Mouse (Mus musculus): ENCODE measurements around the gene Katnb1. TPM values are rescaled to one million over a fixed set of nuclear protein-coding genes. Genes with fewer than 3 reads are reported as not detected.
A peak's percentile ranks its signal among the peaks of the same experiment; 100 is the strongest.

Katnb1 gene
- polyA plus RNA-seq, 1 experiment from 2014 or later, result 48.4 TPM

GRCm38 (mm10) chr8:95141469-95142074, 60.6 kb downstream of the Katnb1 start:
- H3K4me3 ChIP-seq (ENCODE audit: low read length), result peak overlapping the region; percentile 79
- no peak for ATAC-seq
- 0% methylated on average over 6 of the region's 6 CpGs for WGBS

GRCm38 (mm10) chr8:95142075-95142831, 61.3 kb downstream of the Katnb1 start:
- Histone ChIP-seq H3K4me2 (ENCODE audit: low read length) (peak overlapping the region; percentile 79), H3K9ac (ENCODE audit: low read depth, low read length) (peak overlapping the region; percentile 95), H3K36me3 (ENCODE audit: control insufficient read depth, insufficient read depth, low read length) (no peaks in the 10 kb centered on the region; the same call in 1 of the 2 replicates), H3K4me1 (ENCODE audit: control insufficient read depth, insufficient read depth, low read depth, low read length) (peaks cover 42% of the 10 kb centered on the region), H3K27ac (ENCODE audit: low read depth, low read length) (peak overlapping the region; percentile 81), H3K4me3 (ENCODE audit: low read length) (peak overlapping the region; percentile 79), H3K27me3 (replicated peaks; ENCODE audit: control insufficient read depth, insufficient read depth, low read length) (0 out of 2 replicates have a peak, but pooled peaks cover 2% of the 10 kb centered on the region), H3K9me3 (ENCODE audit: control insufficient read depth, low read length) (no peaks in the 10 kb centered on the region)
- ATAC-seq, result peak; percentile 84
- under 1% methylated on average over 38 of the region's 66 CpGs for WGBS

More at GRCm38 (mm10) chr8:95141469-95142074, 60.6 kb downstream of the Katnb1 start:
- peak overlapping the region; percentile 95 for H3K9ac ChIP-seq (ENCODE audit: low read depth, low read length)
- peaks cover 46% of the 10 kb centered on the region for H3K4me1 ChIP-seq (ENCODE audit: control insufficient read depth, insufficient read depth, low read depth, low read length)
- peak overlapping the region; percentile 81; the same call in 1 of the 2 replicates for H3K27ac ChIP-seq (ENCODE audit: low read depth, low read length)
- no peaks in the 10 kb centered on the region for H3K9me3 ChIP-seq (ENCODE audit: control insufficient read depth, low read length)
- H3K4me2 ChIP-seq (ENCODE audit: low read length), result peak overlapping the region; percentile 79
- 0 out of 2 replicates have a peak, but pooled peaks cover 2% of the 10 kb centered on the region for H3K27me3 ChIP-seq (replicated peaks; ENCODE audit: control insufficient read depth, insufficient read depth, low read length)
- no peaks in the 10 kb centered on the region; the same call in 1 of the 2 replicates for H3K36me3 ChIP-seq (ENCODE audit: control insufficient read depth, insufficient read depth, low read length)

GRCm38 (mm10) chr8:95142985-95143804, 62.2 kb downstream of the Katnb1 start:
- H3K9me3 ChIP-seq (ENCODE audit: control insufficient read depth, low read length), result no peaks in the 10 kb centered on the region
- H3K27ac ChIP-seq (ENCODE audit: low read depth, low read length), result peak overlapping the region; percentile 81
- H3K4me2 ChIP-seq (ENCODE audit: low read length), result peak overlapping the region; percentile 79
- peaks cover 33% of the 10 kb centered on the region for H3K4me1 ChIP-seq (ENCODE audit: control insufficient read depth, insufficient read depth, low read depth, low read length)
- H3K27me3 ChIP-seq (replicated peaks; ENCODE audit: control insufficient read depth, insufficient read depth, low read length), result 0 out of 2 replicates have a peak, but pooled peaks cover 2% of the 10 kb centered on the region
- H3K36me3 ChIP-seq (ENCODE audit: control insufficient read depth, insufficient read depth, low read length), result no peaks in the 10 kb centered on the region
- 11% methylated on average over 17 of the region's 17 CpGs for WGBS
- peak; percentile 61 for ATAC-seq
- peak overlapping the region; percentile 95 for H3K9ac ChIP-seq (ENCODE audit: low read depth, low read length)
- peak overlapping the region; percentile 79 for H3K4me3 ChIP-seq (ENCODE audit: low read length)

- no peaks in the 10 kb centered on the region for H3K36me3 ChIP-seq (ENCODE audit: control insufficient read depth, insufficient read depth, low read length)
- H3K4me3 ChIP-seq (ENCODE audit: low read length), result no peak overlapping the region
- H3K27ac ChIP-seq (ENCODE audit: low read depth, low read length), result peak overlapping the region; percentile 68
- H3K27me3 ChIP-seq (replicated peaks; ENCODE audit: control insufficient read depth, insufficient read depth, low read length), result 0 out of 2 replicates have a peak, but pooled peaks cover 2% of the 10 kb centered on the region
- ATAC-seq, result peak; percentile 51
- WGBS, result 68% methylated on average over 6 of the region's 6 CpGs
- H3K9ac ChIP-seq (ENCODE audit: low read depth, low read length), result no peak overlapping the region
- H3K9me3 ChIP-seq (ENCODE audit: control insufficient read depth, low read length), result no peaks in the 10 kb centered on the region
- H3K4me2 ChIP-seq (ENCODE audit: low read length), result no peak overlapping the region
- H3K4me1 ChIP-seq (ENCODE audit: control insufficient read depth, insufficient read depth, low read depth, low read length), result peaks cover 26% of the 10 kb centered on the region
Measured at GRCm38 (mm10) chr8:95143805-95144630, 63.0 kb downstream of the Katnb1 start.

- Histone ChIP-seq H3K4me3 (ENCODE audit: low read length) (no peak overlapping the region), H3K27ac (ENCODE audit: low read depth, low read length) (no peak overlapping the region), H3K27me3 (replicated peaks; ENCODE audit: control insufficient read depth, insufficient read depth, low read length) (0 out of 2 replicates have a peak, but pooled peaks cover 2% of the 10 kb centered on the region), H3K36me3 (ENCODE audit: control insufficient read depth, insufficient read depth, low read length) (no peaks in the 10 kb centered on the region), H3K4me1 (ENCODE audit: control insufficient read depth, insufficient read depth, low read depth, low read length) (peaks cover 26% of the 10 kb centered on the region), H3K9me3 (ENCODE audit: control insufficient read depth, low read length) (no peaks in the 10 kb centered on the region), H3K9ac (ENCODE audit: low read depth, low read length) (no peak overlapping the region), H3K4me2 (ENCODE audit: low read length) (no peak overlapping the region)
- ATAC-seq, result no peak
- 65% methylated on average over 2 of the region's 2 CpGs for WGBS
Measured at GRCm38 (mm10) chr8:95144631-95145015, 63.6 kb downstream of the Katnb1 start.

- peaks cover 22% of the 10 kb centered on the region for H3K4me1 ChIP-seq (ENCODE audit: control insufficient read depth, insufficient read depth, low read depth, low read length)
- 0 out of 2 replicates have a peak, but pooled peaks cover 2% of the 10 kb centered on the region for H3K27me3 ChIP-seq (replicated peaks; ENCODE audit: control insufficient read depth, insufficient read depth, low read length)
- ATAC-seq, result no peak
- H3K9me3 ChIP-seq (ENCODE audit: control insufficient read depth, low read length), result no peaks in the 10 kb centered on the region
- H3K36me3 ChIP-seq (ENCODE audit: control insufficient read depth, insufficient read depth, low read length), result no peaks in the 10 kb centered on the region
- no peak overlapping the region for H3K4me3 ChIP-seq (ENCODE audit: low read length)
- WGBS, result 90% methylated on average over 2 of the region's 2 CpGs
- no peak overlapping the region for H3K27ac ChIP-seq (ENCODE audit: low read depth, low read length)
- H3K4me2 ChIP-seq (ENCODE audit: low read length), result no peak overlapping the region
- no peak overlapping the region for H3K9ac ChIP-seq (ENCODE audit: low read depth, low read length)
Measured at GRCm38 (mm10) chr8:95146044-95146745, 65.2 kb downstream of the Katnb1 start.

- WGBS, result 90% methylated on average over 5 of the region's 5 CpGs
- no peak overlapping the region for H3K4me3 ChIP-seq (ENCODE audit: low read length)
- no peak for ATAC-seq
Measured at GRCm38 (mm10) chr8:95146846-95147245, 65.9 kb downstream of the Katnb1 start.

GRCm38 (mm10) chr8:95149426-95149825, 68.4 kb downstream of the Katnb1 start:
- no peaks in the 10 kb centered on the region for H3K4me1 ChIP-seq (ENCODE audit: control insufficient read depth, insufficient read depth, low read depth, low read length)
- no peak overlapping the region for H3K27ac ChIP-seq (ENCODE audit: low read depth, low read length)
- H3K9ac ChIP-seq (ENCODE audit: low read depth, low read length), result no peak overlapping the region
- no peaks in the 10 kb centered on the region for H3K9me3 ChIP-seq (ENCODE audit: control insufficient read depth, low read length)
- H3K36me3 ChIP-seq (ENCODE audit: control insufficient read depth, insufficient read depth, low read length), result no peaks in the 10 kb centered on the region
- 0 out of 2 replicates have a peak, but pooled peaks cover 2% of the 10 kb centered on the region for H3K27me3 ChIP-seq (replicated peaks; ENCODE audit: control insufficient read depth, insufficient read depth, low read length)
- H3K4me3 ChIP-seq (ENCODE audit: low read length), result no peak overlapping the region
- 49% methylated on average over 10 of the region's 10 CpGs for WGBS
- no peak for ATAC-seq
- no peak overlapping the region for H3K4me2 ChIP-seq (ENCODE audit: low read length)

More at GRCm38 (mm10) chr8:95146846-95147245, 65.9 kb downstream of the Katnb1 start:
- no peaks in the 10 kb centered on the region for H3K36me3 ChIP-seq (ENCODE audit: control insufficient read depth, insufficient read depth, low read length)
- no peak overlapping the region for H3K27ac ChIP-seq (ENCODE audit: low read depth, low read length)
- H3K9ac ChIP-seq (ENCODE audit: low read depth, low read length), result no peak overlapping the region
- H3K4me2 ChIP-seq (ENCODE audit: low read length), result no peak overlapping the region
- peaks cover 15% of the 10 kb centered on the region for H3K4me1 ChIP-seq (ENCODE audit: control insufficient read depth, insufficient read depth, low read depth, low read length)
- no peaks in the 10 kb centered on the region for H3K9me3 ChIP-seq (ENCODE audit: control insufficient read depth, low read length)
- H3K27me3 ChIP-seq (replicated peaks; ENCODE audit: control insufficient read depth, insufficient read depth, low read length), result 0 out of 2 replicates have a peak, but pooled peaks cover 2% of the 10 kb centered on the region
